Mouse (Mus musculus): ENCODE results near the gene Sec16a.

DNA sequence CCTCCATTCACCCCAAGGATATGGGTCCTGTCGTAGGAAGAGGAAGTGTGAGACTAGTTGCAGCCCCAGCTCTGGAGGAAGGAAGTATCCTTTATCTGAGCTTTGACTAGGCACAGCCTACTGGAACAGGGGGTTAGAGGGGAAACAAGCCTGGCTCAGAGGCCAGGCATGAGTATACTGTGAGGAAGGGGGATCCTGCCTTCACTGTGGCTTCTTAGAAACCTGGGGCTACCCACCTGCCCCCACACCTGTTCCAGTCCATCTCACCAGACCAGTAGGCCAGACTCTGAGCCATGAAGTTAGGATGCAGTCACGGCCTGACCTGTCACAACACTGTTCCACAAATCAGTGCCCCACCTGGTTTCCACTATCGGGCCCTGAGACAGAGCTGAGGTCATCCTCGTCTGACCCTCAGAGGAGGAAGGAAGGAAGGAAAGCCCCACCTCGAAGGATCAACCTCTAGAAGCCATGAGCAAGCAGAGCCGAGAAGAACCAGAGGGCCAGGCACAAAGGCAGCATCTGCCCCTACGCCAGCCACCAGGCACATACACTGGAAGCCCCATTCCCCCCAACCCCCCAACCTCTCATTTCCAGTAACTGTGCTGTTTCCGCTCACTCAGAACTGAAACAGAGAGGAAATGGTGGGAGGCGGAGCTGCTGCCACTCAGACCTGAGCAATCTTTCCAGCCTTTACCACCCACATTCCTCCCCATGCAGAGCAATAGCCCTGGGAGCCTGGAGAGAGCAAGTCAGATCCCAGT lies 48.2 kb upstream of the Sec16a start:
- TF ChIP-seq CTCF (IDR thresholded peaks at IDR 0.05; ENCODE audit: low read depth, low read length) (no peak), POLR2A (IDR thresholded peaks at IDR 0.05; ENCODE audit: extremely low read depth, insufficient read depth, low read length) (no peak)

Data from liver, adult 2 months (tissue).